Mouse (Mus musculus): ENCODE data around the gene Ifi206. TPM values are rescaled to one million over a fixed set of nuclear protein-coding genes. Genes with fewer than 3 reads are reported as not detected.

Ifi206 gene
- polyA plus RNA-seq, 1 experiment from 2014 or later: not detected

Small RNA genes within 50 kb of the gene (microRNA-seq; reads per million reads assigned to microRNA genes)
- not detected for gene Gm44481

Other genes starting within 250 kb of the Ifi206 start
- gene Olfr418, start 225.0 kb downstream of the Ifi206 start, polyA plus RNA-seq (2015; fragmentation: Nextera tagmentation; extraction: Ambion mirVana): not detected in 2 replicates
- not detected in 2 replicates for gene Mptx2, start 213.3 kb downstream of the Ifi206 start, polyA plus RNA-seq (2015; fragmentation: Nextera tagmentation; extraction: Ambion mirVana)
- 17.7 and 18.2 TPM in 2 replicates for gene Ackr1, start 157.3 kb downstream of the Ifi206 start, polyA plus RNA-seq (2015; fragmentation: Nextera tagmentation; extraction: Ambion mirVana)
- gene Aim2, start 140.2 kb downstream of the Ifi206 start, polyA plus RNA-seq (2015; fragmentation: Nextera tagmentation; extraction: Ambion mirVana): 2.2 and 3.2 TPM in 2 replicates
- 61.0 and 91.8 TPM in 2 replicates for gene Cadm3, start 123.3 kb downstream of the Ifi206 start, polyA plus RNA-seq (2015; fragmentation: Nextera tagmentation; extraction: Ambion mirVana)
- gene Ifi214, start 44.9 kb upstream of the Ifi206 start, polyA plus RNA-seq (2015; fragmentation: Nextera tagmentation; extraction: Ambion mirVana): not detected in 2 replicates
- 0.08 and 0.09 TPM in 2 replicates for gene Ifi213, start 108.2 kb upstream of the Ifi206 start, polyA plus RNA-seq (2015; fragmentation: Nextera tagmentation; extraction: Ambion mirVana)
- gene Ifi209, start 139.9 kb upstream of the Ifi206 start, polyA plus RNA-seq (2015; fragmentation: Nextera tagmentation; extraction: Ambion mirVana): 0.10 and 0.80 TPM in 2 replicates
- gene Ifi208, start 182.6 kb upstream of the Ifi206 start, polyA plus RNA-seq (2015; fragmentation: Nextera tagmentation; extraction: Ambion mirVana): 0.06 and 0.11 TPM in 2 replicates

All from neural tube, embryonic 15.5 days (tissue).